ENCODE assay signal across 15 mouse cellular contexts in the genomic region with DNA sequence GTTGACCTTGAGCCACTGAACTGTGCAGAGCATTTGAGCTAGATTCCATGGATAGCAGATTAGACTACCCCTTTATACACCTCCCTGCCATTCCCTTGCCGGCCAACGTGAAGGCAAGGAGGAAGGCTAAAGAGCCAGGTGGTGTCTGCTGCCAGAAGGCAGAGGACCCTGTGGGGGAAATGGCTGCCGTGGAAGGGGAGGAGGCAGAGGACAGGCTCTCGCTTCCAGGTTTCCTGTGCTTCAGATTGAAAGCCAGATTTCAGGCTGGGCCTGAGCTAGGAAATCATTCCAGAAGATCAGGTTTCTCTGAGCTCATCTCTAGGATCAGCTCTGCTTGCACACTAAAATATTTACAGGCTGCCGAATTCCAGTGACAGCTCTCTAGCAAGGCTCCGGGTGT.
DNase-seq lines count a peak whose midpoint lies in the region; ATAC-seq and TF ChIP-seq lines count a peak whose summit lies in the region.
"Had no signal": no experiment of that assay in that cellular context is flagged by ENCODE, and none has a peak within 500 bp of the region (broad histone marks: within the 10 kb centered on the region; RNA-seq: fewer than 3 reads in every experiment).

No protein-coding gene starts in this region.

- WGBS in heart, embryonic 12.5 days: 43% methylated on average over 6 of the region's 6 CpGs
- 28% methylated on average over 6 of the region's 6 CpGs for WGBS in embryonic facial prominence, embryonic 14.5 days
- WGBS in intestine, embryonic 15.5 days: 29% methylated on average over 6 of the region's 6 CpGs

- peak overlapping the region; percentile 27; the same call in 1 of the 2 replicates for H3K4me2 ChIP-seq in heart, embryonic 12.5 days
- no peak overlapping the region for H3K4me2 ChIP-seq in embryonic facial prominence, embryonic 14.5 days (ENCODE audit: low read depth, low read length)
- H3K4me2 ChIP-seq in intestine, embryonic 15.5 days (replicated peaks): no peak overlapping the region

- no peak for ATAC-seq in heart, embryonic 12.5 days (ENCODE audit: insufficient number of reproducible peaks, low FRiP score)
- ATAC-seq in embryonic facial prominence, embryonic 14.5 days (ENCODE audit: low read depth): peak; percentile 39; the same call in 1 of the 2 replicates
- no peak for ATAC-seq in intestine, embryonic 15.5 days
- no peak for ATAC-seq in monocyte, adult 5-6 weeks (replicated peaks; ENCODE audit: insufficient number of reproducible peaks, low FRiP score, low TSS enrichment, poor library complexity, severe bottlenecking)

- no peak overlapping the region for H3K9ac ChIP-seq in heart, embryonic 12.5 days
- H3K9ac ChIP-seq in embryonic facial prominence, embryonic 14.5 days (ENCODE audit: low read depth, low read length): no peak overlapping the region
- H3K9ac ChIP-seq in intestine, embryonic 15.5 days: no peak overlapping the region
- H3K9ac ChIP-seq: liver, embryonic 14.5 days had no signal

- no peaks in the 10 kb centered on the region for H3K9me3 ChIP-seq in heart, embryonic 12.5 days (replicated peaks)
- H3K9me3 ChIP-seq in embryonic facial prominence, embryonic 14.5 days (ENCODE audit: control insufficient read depth, low read length): no peaks in the 10 kb centered on the region
- H3K9me3 ChIP-seq in intestine, embryonic 15.5 days: no peaks in the 10 kb centered on the region
- H3K9me3 ChIP-seq: megakaryocyte, embryonic 14.5 days had no signal

- peaks cover 70% of the 10 kb centered on the region for H3K4me1 ChIP-seq in heart, embryonic 12.5 days (replicated peaks)
- H3K4me1 ChIP-seq in embryonic facial prominence, embryonic 14.5 days (ENCODE audit: control insufficient read depth, insufficient read depth, low read length): peaks cover 16% of the 10 kb centered on the region; the same call in 1 of the 2 replicates
- peaks cover 13% of the 10 kb centered on the region for H3K4me1 ChIP-seq in intestine, embryonic 15.5 days (replicated peaks)

- no peak for TF ChIP-seq CTCF in layer of hippocampus, adult 2 months (conservative IDR thresholded peaks at IDR 0.05)

- no peaks in the 10 kb centered on the region for H3K27me3 ChIP-seq in heart, embryonic 12.5 days (replicated peaks)
- no peaks in the 10 kb centered on the region for H3K27me3 ChIP-seq in embryonic facial prominence, embryonic 14.5 days (replicated peaks; ENCODE audit: control insufficient read depth, insufficient read depth, low read length)
- no peaks in the 10 kb centered on the region for H3K27me3 ChIP-seq in intestine, embryonic 15.5 days (replicated peaks)
- H3K27me3 ChIP-seq: CH12.LX had no signal

- intact Hi-C loops in heart, postnatal 25 days (cut with DNase I): no loop called here

- no peak overlapping the region for H3K4me3 ChIP-seq in heart, embryonic 12.5 days
- H3K4me3 ChIP-seq in layer of hippocampus, adult 2 months: no peak overlapping the region
- H3K4me3 ChIP-seq in embryonic facial prominence, embryonic 14.5 days (ENCODE audit: low read depth, low read length): no peak overlapping the region
- H3K4me3 ChIP-seq in intestine, embryonic 15.5 days (replicated peaks): no peak overlapping the region

- peaks cover 12% of the 10 kb centered on the region; the same call in 1 of the 2 replicates for H3K36me3 ChIP-seq in heart, embryonic 12.5 days
- H3K36me3 ChIP-seq in embryonic facial prominence, embryonic 14.5 days (ENCODE audit: control insufficient read depth, insufficient read depth, low read length): no peaks in the 10 kb centered on the region
- H3K36me3 ChIP-seq in intestine, embryonic 15.5 days: no peaks in the 10 kb centered on the region

- no peak for DNase-seq in heart, postnatal 25 days (ENCODE audit: low spot score)
- no peak for DNase-seq in layer of hippocampus, adult 2 months (ENCODE audit: low spot score in 2 of 2)
- no peak for DNase-seq in layer of hippocampus, postnatal 25 days (ENCODE audit: extremely low spot score in 1 of 2, low spot score in 1 of 2)
- DNase-seq in embryonic facial prominence, embryonic 14.5 days (ENCODE audit: low spot score): peak; percentile 73
- no peak for DNase-seq in spleen, postnatal 10 days (ENCODE audit: low spot score in 2 of 2)
- DNase-seq: adrenal gland, adult 8-10 months; cerebellum, adult 11-12 months; heart, postnatal 36 days; layer of hippocampus, adult 9-11 months had no signal

- peak overlapping the region; percentile 37; the same call in 1 of the 2 replicates for H3K27ac ChIP-seq in heart, embryonic 12.5 days (ENCODE audit: poor library complexity, severe bottlenecking)
- H3K27ac ChIP-seq in layer of hippocampus, adult 2 months: peak overlapping the region; percentile 75
- H3K27ac ChIP-seq in embryonic facial prominence, embryonic 14.5 days (replicated peaks; ENCODE audit: low read depth, low read length): peak overlapping the region; percentile 46; the same call in 1 of the 2 replicates
- peak overlapping the region; percentile 41 for H3K27ac ChIP-seq in intestine, embryonic 15.5 days
- H3K27ac ChIP-seq: liver, embryonic 14.5 days had no signal
